In the genomic region with DNA sequence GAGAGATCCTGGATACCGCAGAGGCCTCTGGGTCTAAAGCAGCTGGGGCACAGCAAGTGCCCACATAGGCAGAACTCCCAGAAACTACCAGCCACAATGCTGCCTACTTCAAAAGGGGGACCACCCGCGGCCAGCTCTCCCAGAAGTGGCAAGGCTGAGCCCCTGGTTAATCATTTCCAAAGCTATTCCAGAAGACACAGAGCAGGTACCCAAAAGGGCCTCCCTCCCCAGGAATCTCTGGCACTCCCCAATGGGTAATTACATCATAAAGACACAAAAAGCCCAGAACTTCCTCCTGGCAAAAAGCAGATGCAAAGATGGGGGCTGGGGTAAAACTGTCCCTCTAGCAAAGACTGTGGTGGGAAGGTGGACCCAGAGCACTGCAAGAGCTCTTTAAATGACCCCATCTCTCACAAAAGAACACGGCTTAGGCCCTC, we compare ENCODE assay signal across 7 mouse cellular contexts. TPM values are rescaled to one million over a fixed set of nuclear protein-coding genes. Genes with fewer than 3 reads are reported as not detected.
DNase-seq lines count a peak whose midpoint lies in the region; ATAC-seq and TF ChIP-seq lines count a peak whose summit lies in the region.

No protein-coding gene starts in this region.

- H3K4me3 ChIP-seq in G1E (ENCODE audit: low read depth, low read length): peak overlapping the region; percentile 59; the same call in 1 of the 2 replicates
- peak overlapping the region; percentile 75 for H3K4me3 ChIP-seq in bone marrow macrophage, adult 2 months (ENCODE audit: insufficient read depth, low read length)
- peak overlapping the region; percentile 37 for H3K4me3 ChIP-seq in heart, embryonic 16.5 days (ENCODE audit: low read length)
- H3K4me3 ChIP-seq in limb, embryonic 11.5 days (ENCODE audit: low read depth, low read length): no peak overlapping the region
- H3K4me3 ChIP-seq in midbrain, embryonic 14.5 days (replicated peaks; ENCODE audit: low read depth, low read length): no peak overlapping the region

- TF ChIP-seq POLR2A in bone marrow macrophage, adult 2 months (IDR thresholded peaks at IDR 0.05; ENCODE audit: borderline replicate concordance, low read depth, low read length): no peak

- TF ChIP-seq CTCF in G1E (IDR thresholded peaks at IDR 0.05; ENCODE audit: low read depth, low read length): no peak
- TF ChIP-seq CTCF in bone marrow macrophage, adult 2 months (IDR thresholded peaks at IDR 0.05; ENCODE audit: low read depth, low read length): no peak

- H3K36me3 ChIP-seq in G1E (replicated peaks): peaks cover 98% of the 10 kb centered on the region
- H3K36me3 ChIP-seq in heart, embryonic 16.5 days (ENCODE audit: control insufficient read depth, insufficient read depth): peaks cover 3% of the 10 kb centered on the region
- peaks cover 2% of the 10 kb centered on the region; the same call in 1 of the 2 replicates for H3K36me3 ChIP-seq in limb, embryonic 11.5 days (ENCODE audit: control insufficient read depth, insufficient read depth, low read length)
- peaks cover 6% of the 10 kb centered on the region; the same call in 1 of the 2 replicates for H3K36me3 ChIP-seq in midbrain, embryonic 14.5 days (ENCODE audit: control insufficient read depth, insufficient read depth, low read length)

- peaks cover 96% of the 10 kb centered on the region for H3K4me1 ChIP-seq in G1E (ENCODE audit: insufficient read depth, low read depth, low read length)
- H3K4me1 ChIP-seq in bone marrow macrophage, adult 2 months (ENCODE audit: control insufficient read depth, insufficient read depth, low read length): peaks cover 89% of the 10 kb centered on the region
- H3K4me1 ChIP-seq in heart, embryonic 16.5 days (ENCODE audit: control insufficient read depth, insufficient read depth, low read length): peaks cover 74% of the 10 kb centered on the region
- peaks cover 36% of the 10 kb centered on the region for H3K4me1 ChIP-seq in limb, embryonic 11.5 days (ENCODE audit: control insufficient read depth, insufficient read depth, low read length)
- H3K4me1 ChIP-seq in midbrain, embryonic 14.5 days (ENCODE audit: control insufficient read depth, insufficient read depth, low read length): peaks cover 59% of the 10 kb centered on the region

- peak overlapping the region; percentile 62 for H3K4me2 ChIP-seq in heart, embryonic 16.5 days (ENCODE audit: low read depth, low read length)
- peak overlapping the region; percentile 34 for H3K4me2 ChIP-seq in limb, embryonic 11.5 days (ENCODE audit: low read depth, severe bottlenecking)
- peak overlapping the region; percentile 41 for H3K4me2 ChIP-seq in midbrain, embryonic 14.5 days (ENCODE audit: low read length)

- DNase-seq in G1E (ENCODE audit: low spot score): peak; percentile 36
- peak; percentile 60 for DNase-seq in limb, embryonic 11.5 days (ENCODE audit: low spot score)
- DNase-seq in midbrain, embryonic 14.5 days: peak; percentile 45
- no peak for DNase-seq in right cerebral cortex, postnatal 36 days (ENCODE audit: low spot score in 2 of 2)
- DNase-seq in spleen, adult 12 weeks (ENCODE audit: low spot score): no peak

- H3K9ac ChIP-seq in heart, embryonic 16.5 days (ENCODE audit: low read length): peak overlapping the region; percentile 73
- H3K9ac ChIP-seq in limb, embryonic 11.5 days (ENCODE audit: low read length): peak overlapping the region; percentile 58; the same call in 1 of the 2 replicates
- peak overlapping the region; percentile 46 for H3K9ac ChIP-seq in midbrain, embryonic 14.5 days (replicated peaks; ENCODE audit: low read length)

- H3K27me3 ChIP-seq in G1E (ENCODE audit: insufficient read depth, low read length): no peaks in the 10 kb centered on the region
- no peaks in the 10 kb centered on the region for H3K27me3 ChIP-seq in heart, embryonic 16.5 days (ENCODE audit: control insufficient read depth, insufficient read depth, low read length)
- no peaks in the 10 kb centered on the region for H3K27me3 ChIP-seq in limb, embryonic 11.5 days (ENCODE audit: control insufficient read depth, insufficient read depth, low read length)
- H3K27me3 ChIP-seq in midbrain, embryonic 14.5 days (ENCODE audit: control insufficient read depth, insufficient read depth, low read length): no peaks in the 10 kb centered on the region

- no peaks in the 10 kb centered on the region for H3K9me3 ChIP-seq in G1E (replicated peaks)
- no peaks in the 10 kb centered on the region for H3K9me3 ChIP-seq in heart, embryonic 16.5 days (replicated peaks; ENCODE audit: control insufficient read depth, low read length)
- H3K9me3 ChIP-seq in limb, embryonic 11.5 days (ENCODE audit: control insufficient read depth, low read length): no peaks in the 10 kb centered on the region
- H3K9me3 ChIP-seq in midbrain, embryonic 14.5 days (ENCODE audit: control insufficient read depth, low read length): no peaks in the 10 kb centered on the region

- peak overlapping the region; percentile 97 for H3K27ac ChIP-seq in bone marrow macrophage, adult 2 months (ENCODE audit: insufficient read depth, low read depth, low read length)
- H3K27ac ChIP-seq in heart, embryonic 16.5 days (ENCODE audit: low read length): peak overlapping the region; percentile 95
- peak overlapping the region; percentile 93 for H3K27ac ChIP-seq in limb, embryonic 11.5 days (replicated peaks; ENCODE audit: low read depth, low read length)
- peak overlapping the region; percentile 93 for H3K27ac ChIP-seq in midbrain, embryonic 14.5 days (replicated peaks; ENCODE audit: low read depth, low read length)

- WGBS in heart, embryonic 16.5 days: 20% methylated on average over 4 of the region's 4 CpGs
- WGBS in limb, embryonic 11.5 days: 4% methylated on average over 4 of the region's 4 CpGs
- 10% methylated on average over 4 of the region's 4 CpGs for WGBS in midbrain, embryonic 14.5 days

- no peak for ATAC-seq in G1E (ENCODE audit: extremely low read depth, insufficient number of reproducible peaks, low FRiP score, poor library complexity, severe bottlenecking)
- ATAC-seq in heart, embryonic 16.5 days (replicated peaks; ENCODE audit: extremely low read depth, insufficient read depth, low FRiP score): no peak
- ATAC-seq in limb, embryonic 11.5 days (ENCODE audit: insufficient number of reproducible peaks, low FRiP score, low TSS enrichment, low read depth): no peak
- no peak for ATAC-seq in midbrain, embryonic 14.5 days (ENCODE audit: low FRiP score, low TSS enrichment)

RNA-seq across cellular contexts. Expression of a gene that starts 41.4 kb away (rescaled TPM):
- total RNA-seq in G1E (2014; fragmentation: Nextera tagmentation) (144 and 153 TPM in 2 replicates), G1E (2017) (42.5 and 54.5 TPM in 2 replicates)
- 69.5 and 82.4 TPM in 2 replicates for polyA plus RNA-seq in G1E (2012)
- 97.8 and 99.5 TPM in 2 replicates for polyA plus RNA-seq in bone marrow macrophage, adult 2 months (2012; ENCODE audit: insufficient read depth, insufficient read length, missing spikeins)
- 36.0 and 40.2 TPM in 2 replicates for polyA plus RNA-seq in heart, embryonic 16.5 days (2015; fragmentation: Nextera tagmentation; extraction: Ambion mirVana)
- polyA plus RNA-seq in limb, embryonic 11.5 days (2014; fragmentation: Nextera tagmentation; extraction: Ambion mirVana): 43.5 and 46.9 TPM in 2 replicates
- 64.4 and 67.8 TPM in 2 replicates for polyA plus RNA-seq in midbrain, embryonic 14.5 days (2014; fragmentation: Nextera tagmentation; extraction: Ambion mirVana)

Comparison
In these comparisons a context has a peak if more than half of its experiments do, and no peak if none do; other contexts are left out.
1. DNase-seq: peak in G1E (single experiment), limb, embryonic 11.5 days (single experiment) and midbrain, embryonic 14.5 days (single experiment); none in right cerebral cortex, postnatal 36 days (0 of 2) and spleen, adult 12 weeks (single experiment).
2. H3K4me3 ChIP-seq: peak in G1E (single experiment), bone marrow macrophage, adult 2 months (single experiment) and heart, embryonic 16.5 days (single experiment); none in limb, embryonic 11.5 days (single experiment) and midbrain, embryonic 14.5 days (single experiment).
3. Peak in every context shown above with its lines, with median percentiles within 50 percentile points of each other: H3K27ac ChIP-seq, H3K4me2 ChIP-seq and H3K9ac ChIP-seq.